Mouse (Mus musculus) forebrain, embryonic 16.5 days (tissue): ENCODE measurements at regions not wholly inside any gene's neighbourhood (a gene's known extent, or its start where the extent isn't known, plus 50 kb on each side); places are given as distances from the start of the nearest gene placed in this dataset.

Experiments used
- ATAC-seq: fragments of 200-750 bp; cut with Nextera tagmentation; 2 replicates; pipeline ENCODE4 v1.8.0; 2017; ENCODE audit warnings: mild to moderate bottlenecking, moderate library complexity
- H3K27ac ChIP-seq: fragments of 300-500 bp; sonication (generic); 2 replicates; pipeline ENCODE4 v1.5.1; 2014; ENCODE audit warnings: low read length, control low read depth
- H3K27me3 ChIP-seq: fragments of 300-500 bp; sonication (generic); replicated peaks from 2 replicates; pipeline ENCODE4 v1.6.1; 2014; ENCODE audit warnings: low read length; ENCODE audit not compliant: control insufficient read depth, insufficient read depth
- H3K36me3 ChIP-seq: fragments of 300-500 bp; sonication (generic); 2 replicates; pipeline ENCODE4 v1.6.1; 2014; ENCODE audit not compliant: control insufficient read depth, insufficient read depth
- H3K4me1 ChIP-seq: fragments of 300-500 bp; sonication (generic); replicated peaks from 2 replicates; pipeline ENCODE4 v1.6.1; 2014; ENCODE audit warnings: low read length; ENCODE audit not compliant: control insufficient read depth, insufficient read depth
- H3K4me2 ChIP-seq: fragments of 300-500 bp; sonication (generic); 2 replicates; pipeline ENCODE4 v1.6.1; 2014; ENCODE audit warnings: mild to moderate bottlenecking, low read length, control low read depth
- H3K4me3 ChIP-seq: fragments of 300-500 bp; sonication (generic); replicated peaks from 2 replicates; pipeline ENCODE4 v1.5.1; 2014; ENCODE audit warnings: mild to moderate bottlenecking, low read length, control low read depth
- H3K9ac ChIP-seq: fragments of 300-500 bp; sonication (generic); replicated peaks from 2 replicates; pipeline ENCODE4 v1.6.1; 2014; ENCODE audit warnings: low read depth, low read length, control low read depth
- H3K9me3 ChIP-seq: fragments of 300-500 bp; sonication (generic); 2 replicates; pipeline ENCODE4 v1.6.1; 2016; ENCODE audit warnings: low read length; ENCODE audit not compliant: control insufficient read depth
- WGBS: fragments of 180-500 bp; shearing (Covaris S2); extraction: QIAGEN DNeasy Blood & Tissue Kit; methylation state at CpG from one replicate; pipeline ENCODE4 v1.1.7; 2014; 5-methylcytosine and 5-hydroxymethylcytosine counted together

- no peak overlapping the region for H3K27ac ChIP-seq
- H3K9me3 ChIP-seq, result peaks cover 2% of the 10 kb centered on the region; the same call in 1 of the 2 replicates
- no peaks in the 10 kb centered on the region for H3K27me3 ChIP-seq
- no peak for ATAC-seq
- no peak overlapping the region for H3K4me2 ChIP-seq
- H3K36me3 ChIP-seq, result no peaks in the 10 kb centered on the region
- WGBS, result 94% methylated on average over 3 of the region's 3 CpGs
- H3K9ac ChIP-seq, result no peak overlapping the region
- no peaks in the 10 kb centered on the region for H3K4me1 ChIP-seq
- no peak overlapping the region for H3K4me3 ChIP-seq
These were observed 98.8 kb upstream of the Tbx3 start for GRCm38 (mm10) chr5:119571644-119572043.

- Histone ChIP-seq H3K4me1 (no peaks in the 10 kb centered on the region), H3K9ac (no peak overlapping the region), H3K27ac (no peak overlapping the region), H3K27me3 (no peaks in the 10 kb centered on the region), H3K9me3 (peaks cover 2% of the 10 kb centered on the region; the same call in 1 of the 2 replicates), H3K4me3 (no peak overlapping the region), H3K36me3 (no peaks in the 10 kb centered on the region), H3K4me2 (no peak overlapping the region)
- 76% methylated on average over 14 of the region's 14 CpGs for WGBS
- ATAC-seq, result no peak
These were observed 95.3 kb upstream of the Tbx3 start for GRCm38 (mm10) chr5:119575124-119575523.

DNA sequence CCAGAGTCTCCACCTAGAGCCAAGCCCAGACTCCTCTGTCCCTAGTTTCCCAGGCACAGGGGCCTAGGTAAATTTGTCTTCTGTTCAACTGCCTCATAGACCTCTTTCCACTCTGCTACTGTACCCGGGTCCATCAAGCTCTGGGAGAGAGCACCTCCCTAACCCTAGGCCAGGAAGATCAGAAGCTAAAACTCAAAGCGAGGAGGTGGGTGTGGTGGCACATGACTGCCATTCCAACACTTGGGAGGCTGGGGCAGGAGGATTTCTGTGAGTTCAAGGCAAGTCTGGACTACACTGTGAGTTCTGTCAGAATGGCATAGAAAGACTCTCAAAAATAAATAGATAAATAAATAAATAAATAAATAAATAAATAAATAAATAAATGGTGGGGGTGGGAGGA, 91.2 kb upstream of the Tbx3 start:
- no peak for ATAC-seq
- Histone ChIP-seq H3K4me2 (no peak overlapping the region), H3K4me1 (no peaks in the 10 kb centered on the region), H3K4me3 (no peak overlapping the region), H3K27ac (no peak overlapping the region), H3K9me3 (no peaks in the 10 kb centered on the region), H3K36me3 (no peaks in the 10 kb centered on the region), H3K27me3 (no peaks in the 10 kb centered on the region), H3K9ac (no peak overlapping the region)
- WGBS, result 82% methylated on average over 2 of the region's 2 CpGs

DNA sequence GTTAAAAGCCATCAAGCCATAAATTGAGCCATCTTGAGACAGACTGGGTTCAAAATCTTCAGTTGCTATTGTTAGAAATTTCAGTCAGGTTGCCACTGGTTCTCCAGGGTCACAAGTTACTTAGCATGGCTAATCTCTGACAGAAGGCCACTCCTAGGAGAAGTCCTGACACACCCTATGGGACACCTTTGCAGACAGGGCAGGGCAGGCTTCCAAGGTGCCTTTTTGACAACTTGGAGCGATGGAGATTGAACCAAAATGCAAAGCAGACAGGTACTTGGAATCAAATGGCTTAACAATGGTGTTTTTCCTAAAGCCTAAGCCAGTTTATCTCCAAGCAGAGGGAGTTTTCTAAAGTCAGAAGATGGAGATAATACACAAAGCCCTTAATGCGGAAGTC, 90.7 kb upstream of the Tbx3 start:
- WGBS, result 97% methylated on average over 2 of the region's 2 CpGs
- H3K4me3 ChIP-seq, result no peak overlapping the region
- no peak for ATAC-seq
- H3K9me3 ChIP-seq, result no peaks in the 10 kb centered on the region
- no peaks in the 10 kb centered on the region for H3K27me3 ChIP-seq
- H3K9ac ChIP-seq, result no peak overlapping the region
- no peaks in the 10 kb centered on the region for H3K36me3 ChIP-seq
- H3K27ac ChIP-seq, result no peak overlapping the region
- H3K4me2 ChIP-seq, result no peak overlapping the region
- no peaks in the 10 kb centered on the region for H3K4me1 ChIP-seq

DNA sequence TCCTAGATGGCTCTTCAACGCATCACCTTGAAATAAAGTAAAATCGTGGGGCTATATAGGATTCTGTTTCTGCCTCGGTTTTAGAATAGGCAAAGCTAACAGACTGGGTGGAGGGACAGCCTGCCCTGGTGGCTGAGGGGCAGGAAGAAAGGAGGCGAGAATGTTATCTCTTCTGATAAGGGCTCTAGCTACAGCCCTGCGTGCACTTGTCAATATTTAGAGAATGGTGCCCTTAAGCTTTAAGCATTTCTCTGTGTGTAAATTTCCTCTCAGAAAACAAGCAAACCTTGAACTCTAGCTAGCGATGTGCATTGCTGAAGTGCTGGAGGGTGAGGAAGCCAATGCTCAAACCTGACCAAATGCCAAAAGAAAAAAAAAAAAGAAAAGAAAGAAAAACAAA, 90.1 kb upstream of the Tbx3 start:
- Histone ChIP-seq H3K4me2 (no peak overlapping the region), H3K4me1 (no peaks in the 10 kb centered on the region), H3K4me3 (no peak overlapping the region), H3K27me3 (no peaks in the 10 kb centered on the region), H3K9me3 (no peaks in the 10 kb centered on the region), H3K9ac (no peak overlapping the region), H3K36me3 (no peaks in the 10 kb centered on the region), H3K27ac (no peak overlapping the region)
- 91% methylated on average over 6 of the region's 6 CpGs for WGBS
- ATAC-seq, result no peak

- no peak overlapping the region for H3K4me3 ChIP-seq
- H3K4me1 ChIP-seq, result no peaks in the 10 kb centered on the region
- no peaks in the 10 kb centered on the region for H3K36me3 ChIP-seq
- H3K27ac ChIP-seq, result no peak overlapping the region
- no peak overlapping the region for H3K4me2 ChIP-seq
- no peaks in the 10 kb centered on the region for H3K27me3 ChIP-seq
- H3K9me3 ChIP-seq, result no peaks in the 10 kb centered on the region
- no peak for ATAC-seq
- no peak overlapping the region for H3K9ac ChIP-seq
- 90% methylated on average over 2 of the region's 2 CpGs for WGBS
These were observed 89.7 kb upstream of the Tbx3 start for GRCm38 (mm10) chr5:119580798-119581197.

GRCm38 (mm10) chr5:119584389-119584788, 86.1 kb upstream of the Tbx3 start:
- no peak overlapping the region for H3K4me2 ChIP-seq
- H3K36me3 ChIP-seq, result no peaks in the 10 kb centered on the region
- no peak for ATAC-seq
- H3K9ac ChIP-seq, result no peak overlapping the region
- WGBS, result 87% methylated on average over 2 of the region's 2 CpGs
- no peaks in the 10 kb centered on the region for H3K9me3 ChIP-seq
- no peaks in the 10 kb centered on the region for H3K27me3 ChIP-seq
- H3K4me1 ChIP-seq, result no peaks in the 10 kb centered on the region
- H3K4me3 ChIP-seq, result no peak overlapping the region
- H3K27ac ChIP-seq, result no peak overlapping the region

GRCm38 (mm10) chr5:119584914-119585313, 85.6 kb upstream of the Tbx3 start:
- H3K9ac ChIP-seq, result no peak overlapping the region
- 91% methylated on average over 5 of the region's 5 CpGs for WGBS

GRCm38 (mm10) chr5:119586391-119587058, 83.9 kb upstream of the Tbx3 start:
- Histone ChIP-seq H3K36me3 (no peaks in the 10 kb centered on the region), H3K4me1 (no peaks in the 10 kb centered on the region), H3K4me2 (no peak overlapping the region), H3K27ac (no peak overlapping the region), H3K9me3 (no peaks in the 10 kb centered on the region), H3K4me3 (no peak overlapping the region), H3K9ac (no peak overlapping the region), H3K27me3 (no peaks in the 10 kb centered on the region)
- WGBS, result 88% methylated on average over 12 of the region's 12 CpGs
- ATAC-seq, result no peak

More at GRCm38 (mm10) chr5:119584914-119585313, 85.6 kb upstream of the Tbx3 start:
- Histone ChIP-seq H3K4me3 (no peak overlapping the region), H3K27ac (no peak overlapping the region), H3K4me2 (no peak overlapping the region), H3K27me3 (no peaks in the 10 kb centered on the region), H3K9me3 (no peaks in the 10 kb centered on the region), H3K4me1 (no peaks in the 10 kb centered on the region), H3K36me3 (no peaks in the 10 kb centered on the region)
- no peak for ATAC-seq
